Mouse (Mus musculus): ENCODE data around the gene Celsr3. TPM values are rescaled to one million over a fixed set of nuclear protein-coding genes. Genes with fewer than 3 reads are reported as not detected.

Gene Celsr3
- total and polyA plus RNA-seq, 3 experiments, result 0.03 to 0.12 TPM; not detected in 1

GRCm38 (mm10) chr9:108807674-108808073 lies 18.4 kb upstream of the Celsr3 start:
- peak; percentile 53; the same call in 1 of the 2 replicates for TF ChIP-seq TCF12 (IDR thresholded peaks at IDR 0.05; ENCODE audit: low read depth, low read length)
- TF ChIP-seq JUND (IDR thresholded peaks at IDR 0.05; ENCODE audit: low read depth, low read length), result no peak
- no peak for TF ChIP-seq ZNF384 (IDR thresholded peaks at IDR 0.05; ENCODE audit: low read depth, low read length)
- TF ChIP-seq ETS1 (IDR thresholded peaks at IDR 0.05; ENCODE audit: low read depth, low read length), result 0 out of 2 replicates have a peak, but pooled peaks have one; percentile 30
- TF ChIP-seq CHD2 (IDR thresholded peaks at IDR 0.05; ENCODE audit: low read length), result no peak
- TF ChIP-seq MYB (IDR thresholded peaks at IDR 0.05; ENCODE audit: low read depth, low read length), result no peak
- TF ChIP-seq RCOR1 (IDR thresholded peaks at IDR 0.05; ENCODE audit: low read depth, low read length), result peak; percentile 12; the same call in 1 of the 2 replicates
- TF ChIP-seq CHD1 (IDR thresholded peaks at IDR 0.05; ENCODE audit: low read depth, low read length), result no peak
- no peak for TF ChIP-seq ZMIZ1 (IDR thresholded peaks at IDR 0.05; ENCODE audit: low read depth, low read length)
- TF ChIP-seq NRF1 (IDR thresholded peaks at IDR 0.05; ENCODE audit: insufficient read depth, low read depth, low read length, poor library complexity, severe bottlenecking), result no peak
- no peak for TF ChIP-seq ZC3H11A (IDR thresholded peaks at IDR 0.05; ENCODE audit: low read depth, low read length)
- no peak for TF ChIP-seq SMC3 (IDR thresholded peaks at IDR 0.05; ENCODE audit: low read depth, low read length)
- TF ChIP-seq MXI1 (IDR thresholded peaks at IDR 0.05; ENCODE audit: low read depth, low read length), result no peak; the same call in 1 of the 2 replicates
- no peak for TF ChIP-seq MEF2A (IDR thresholded peaks at IDR 0.05; ENCODE audit: extremely low read depth, insufficient replicate concordance, low read depth, low read length, poor library complexity, severe bottlenecking)
- TF ChIP-seq SIN3A (IDR thresholded peaks at IDR 0.05; ENCODE audit: low read length), result no peak
- TF ChIP-seq POLR2A (IDR thresholded peaks at IDR 0.05; ENCODE audit: control insufficient read depth in 1 of 2, insufficient read depth in 1 of 2, low read depth in 1 of 2, low read length in 2 of 2, poor library complexity in 1 of 2), result no peak
- no peak for TF ChIP-seq UBTF (IDR thresholded peaks at IDR 0.05; ENCODE audit: borderline replicate concordance, insufficient read depth, low read depth, low read length)
- 0 out of 4 replicates have a peak, but pooled peaks of 1 of the 2 experiments have one; percentile 11 for TF ChIP-seq USF2 (IDR thresholded peaks at IDR 0.05; ENCODE audit: borderline replicate concordance in 1 of 2, insufficient read depth in 1 of 2, low read depth in 1 of 2, low read length in 2 of 2)
- no peak for TF ChIP-seq MYC (IDR thresholded peaks at IDR 0.05; ENCODE audit: low read depth, low read length)
- TF ChIP-seq MAZ (IDR thresholded peaks at IDR 0.05; ENCODE audit: low read depth, low read length), result no peak
- TF ChIP-seq HCFC1 (IDR thresholded peaks at IDR 0.05; ENCODE audit: low read depth, low read length), result no peak
- TF ChIP-seq TAL1 (IDR thresholded peaks at IDR 0.05; ENCODE audit: low read length), result peak; percentile 62
- TF ChIP-seq EP300 (IDR thresholded peaks at IDR 0.05; ENCODE audit: low read depth in 1 of 2, low read length in 2 of 2), result peak; percentile 10 to 43; a peak in 2 of 4 replicates
- no peak for TF ChIP-seq BHLHE40 (IDR thresholded peaks at IDR 0.05; ENCODE audit: borderline replicate concordance, low read depth, low read length)
- no peak for TF ChIP-seq TBP (IDR thresholded peaks at IDR 0.05; ENCODE audit: low read depth, low read length)
- TF ChIP-seq MAFK (IDR thresholded peaks at IDR 0.05; ENCODE audit: borderline replicate concordance, low read depth, low read length), result no peak
- TF ChIP-seq ELF1 (IDR thresholded peaks at IDR 0.05; ENCODE audit: low read depth, low read length), result no peak
- TF ChIP-seq CTCF (IDR thresholded peaks at IDR 0.05 in 2 of 3, conservative IDR thresholded peaks at IDR 0.05 in 1 of 3; ENCODE audit: control insufficient read depth in 1 of 3, insufficient read depth in 1 of 3, low read depth in 2 of 3, low read length in 3 of 3, poor library complexity in 1 of 3, severe bottlenecking in 1 of 3), result no peak
- no peak for TF ChIP-seq MAX (IDR thresholded peaks at IDR 0.05; ENCODE audit: low read length)
- TF ChIP-seq USF1 (IDR thresholded peaks at IDR 0.05; ENCODE audit: low read depth, low read length), result no peak
- peak; percentile 24; the same call in 1 of the 2 replicates for TF ChIP-seq GATA1 (IDR thresholded peaks at IDR 0.05; ENCODE audit: low read depth, low read length)
- H3K4me1 ChIP-seq (ENCODE audit: control insufficient read depth in 1 of 2, insufficient read depth in 2 of 2, low read length in 2 of 2), result peaks cover 19 to 27% of the 10 kb centered on the region in 2 experiments
- no peaks in the 10 kb centered on the region for H3K27me3 ChIP-seq (ENCODE audit: control insufficient read depth in 1 of 2, insufficient read depth in 2 of 2, low read length in 2 of 2)
- H3K79me2 ChIP-seq (ENCODE audit: control insufficient read depth, insufficient read depth, low read length, poor library complexity), result peaks cover 2% of the 10 kb centered on the region; the same call in 1 of the 2 replicates
- peaks cover 5 to 23% of the 10 kb centered on the region in 2 experiments; a peak in 3 of 4 replicates for H3K36me3 ChIP-seq (ENCODE audit: control insufficient read depth in 1 of 2, insufficient read depth in 2 of 2, low read length in 2 of 2)
- DNase-seq (ENCODE audit: low read depth, low spot score), result peak; percentile 72
- 0 out of 4 replicates have a peak overlapping the region, but pooled peaks of 1 of the 2 experiments have one; percentile 17 for H3K4me3 ChIP-seq (ENCODE audit: control insufficient read depth in 1 of 2, insufficient read depth in 1 of 2, low read depth in 2 of 2, low read length in 2 of 2)
- H3K9me3 ChIP-seq (replicated peaks; ENCODE audit: insufficient read depth, low read length), result no peaks in the 10 kb centered on the region
- peak overlapping the region; percentile 35 for H3K27ac ChIP-seq (ENCODE audit: control insufficient read depth, low read depth, low read length)
- H3K9ac ChIP-seq (ENCODE audit: control insufficient read depth, low read depth, low read length, poor library complexity, severe bottlenecking), result peak overlapping the region; percentile 37; the same call in 1 of the 2 replicates
